Mouse (Mus musculus): ENCODE measurements around the gene Fcna.

The Fcna gene

DNA sequence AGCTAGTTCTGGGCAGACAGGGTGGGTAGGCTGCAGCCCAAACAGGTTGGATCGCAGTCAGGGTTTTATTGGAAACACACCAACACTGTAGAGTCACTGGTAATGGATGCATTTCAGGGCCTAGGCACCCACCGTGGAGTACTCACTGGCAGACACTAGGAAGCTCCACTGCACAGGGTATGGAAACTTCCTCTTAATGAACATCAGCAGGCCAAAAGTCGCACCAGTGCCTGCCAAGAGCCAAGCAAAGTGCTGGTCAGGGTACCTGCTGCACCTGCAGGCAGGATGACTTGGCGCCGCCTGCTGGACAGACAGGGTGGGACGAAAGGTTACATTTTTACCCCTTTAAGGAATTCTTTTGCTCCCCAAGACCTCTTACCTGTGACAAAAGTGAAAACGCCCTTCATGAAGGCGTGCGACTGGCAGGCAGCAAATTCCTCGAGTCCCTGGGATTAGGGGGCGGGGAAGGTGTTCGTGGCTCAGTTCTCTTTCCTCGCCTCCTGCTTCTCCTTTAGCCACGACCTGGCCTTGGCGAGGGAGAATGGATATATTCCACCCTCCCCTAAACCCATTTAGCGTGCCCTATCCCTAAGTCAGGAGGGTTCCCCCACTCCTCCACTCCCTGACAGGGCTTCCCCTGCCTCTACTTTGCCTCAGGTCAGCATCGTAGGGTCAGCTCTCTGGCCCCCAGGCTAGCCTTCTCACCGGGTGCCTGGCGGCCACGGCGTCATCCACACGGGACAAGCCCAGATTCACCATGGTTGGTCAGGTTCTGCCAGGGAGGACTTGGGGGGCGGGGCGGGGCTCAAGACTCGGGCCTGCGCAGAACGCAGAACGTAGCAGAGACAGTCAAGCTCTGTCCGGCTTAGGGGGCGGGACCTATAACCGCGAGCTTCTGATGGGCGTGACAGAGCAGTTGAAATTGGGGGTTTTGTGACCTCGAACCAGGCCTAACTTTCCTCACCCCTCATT lies 6.3 kb downstream of the Fcna start, which contains the start of gene Tmem141:
Gene Tmem141, minus strand, starts transcription at position 777 of the 972 bp plus-strand sequence.
- Histone ChIP-seq H3K4me3 (replicated peaks; ENCODE audit: low read length) (peak within 1 kb of the TSS; percentile 80), H3K9me3 (ENCODE audit: low read length) (no peaks in the 10 kb centered on the region), H3K36me3 (ENCODE audit: insufficient read depth, low read length) (no peaks in the 10 kb centered on the region), H3K4me1 (replicated peaks; ENCODE audit: low read depth, low read length) (peaks cover 28% of the 10 kb centered on the region), H3K27me3 (ENCODE audit: insufficient read depth, low read length) (peaks cover 57% of the 10 kb centered on the region)
- TF ChIP-seq POU5F1 (IDR thresholded peaks at IDR 0.05; ENCODE audit: borderline replicate concordance, low read length) (no peak), CTCF (conservative IDR thresholded peaks at IDR 0.05; ENCODE audit: low read length) (peak; percentile 91), NANOG (IDR thresholded peaks at IDR 0.05; ENCODE audit: borderline replicate concordance, low read length) (no peak)

DNA sequence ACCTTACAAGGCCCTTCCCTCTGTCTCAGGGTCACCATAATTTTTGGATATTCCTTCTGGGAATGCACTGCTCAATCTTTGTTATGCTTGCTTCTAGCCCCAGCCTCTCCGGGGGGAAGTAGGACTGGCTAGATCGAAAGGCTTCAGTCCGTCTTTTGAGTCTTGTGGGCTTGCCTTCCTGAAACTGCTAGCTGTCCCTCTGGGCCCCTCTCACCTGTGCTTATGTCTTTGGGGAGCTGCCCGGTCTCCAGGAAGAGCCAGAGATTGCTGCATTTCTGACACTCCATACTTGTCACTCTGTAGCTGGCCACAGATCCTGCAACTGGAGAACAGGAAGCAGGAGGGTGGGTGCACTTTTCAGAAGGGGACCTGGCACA lies 7.0 kb downstream of the Fcna start:
- TF ChIP-seq CTCF (conservative IDR thresholded peaks at IDR 0.05; ENCODE audit: low read length) (no peak), NANOG (IDR thresholded peaks at IDR 0.05; ENCODE audit: borderline replicate concordance, low read length) (no peak), POU5F1 (IDR thresholded peaks at IDR 0.05; ENCODE audit: borderline replicate concordance, low read length) (no peak)
- H3K4me1 ChIP-seq (replicated peaks; ENCODE audit: low read depth, low read length): peaks cover 28% of the 10 kb centered on the region
- peaks cover 1% of the 10 kb centered on the region; the same call in 1 of the 2 replicates for H3K9me3 ChIP-seq (ENCODE audit: low read length)
- peaks cover 63% of the 10 kb centered on the region for H3K27me3 ChIP-seq (ENCODE audit: insufficient read depth, low read length)
- no peak overlapping the region for H3K4me3 ChIP-seq (replicated peaks; ENCODE audit: low read length)
- no peaks in the 10 kb centered on the region for H3K36me3 ChIP-seq (ENCODE audit: insufficient read depth, low read length)

DNA sequence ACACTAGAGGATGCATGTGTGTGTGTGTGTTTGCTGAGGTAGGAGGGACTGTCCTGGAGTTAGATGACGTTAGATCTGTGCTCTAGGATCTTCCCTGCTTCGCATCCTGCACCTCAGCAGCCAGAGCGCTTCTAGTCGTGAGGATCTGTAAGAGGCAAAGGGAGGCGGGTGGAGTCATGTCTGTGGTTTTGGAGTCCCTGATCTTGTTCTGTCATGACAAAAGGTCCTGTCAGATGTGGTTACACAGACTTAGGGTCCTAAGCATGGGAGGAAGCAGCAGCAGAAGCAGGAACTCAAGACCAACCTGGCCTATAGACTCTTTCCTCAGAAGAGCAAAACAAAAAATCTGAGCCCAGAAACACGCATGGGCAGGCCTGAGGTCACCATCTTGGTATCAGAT lies 7.4 kb downstream of the Fcna start:
- Histone ChIP-seq H3K9me3 (ENCODE audit: low read length) (peaks cover 4% of the 10 kb centered on the region; the same call in 1 of the 2 replicates), H3K27me3 (ENCODE audit: insufficient read depth, low read length) (peaks cover 68% of the 10 kb centered on the region), H3K4me3 (replicated peaks; ENCODE audit: low read length) (no peak overlapping the region), H3K4me1 (replicated peaks; ENCODE audit: low read depth, low read length) (peaks cover 33% of the 10 kb centered on the region), H3K36me3 (ENCODE audit: insufficient read depth, low read length) (no peaks in the 10 kb centered on the region)
- TF ChIP-seq CTCF (conservative IDR thresholded peaks at IDR 0.05; ENCODE audit: low read length) (no peak), NANOG (IDR thresholded peaks at IDR 0.05; ENCODE audit: borderline replicate concordance, low read length) (no peak), POU5F1 (IDR thresholded peaks at IDR 0.05; ENCODE audit: borderline replicate concordance, low read length) (no peak)

DNA sequence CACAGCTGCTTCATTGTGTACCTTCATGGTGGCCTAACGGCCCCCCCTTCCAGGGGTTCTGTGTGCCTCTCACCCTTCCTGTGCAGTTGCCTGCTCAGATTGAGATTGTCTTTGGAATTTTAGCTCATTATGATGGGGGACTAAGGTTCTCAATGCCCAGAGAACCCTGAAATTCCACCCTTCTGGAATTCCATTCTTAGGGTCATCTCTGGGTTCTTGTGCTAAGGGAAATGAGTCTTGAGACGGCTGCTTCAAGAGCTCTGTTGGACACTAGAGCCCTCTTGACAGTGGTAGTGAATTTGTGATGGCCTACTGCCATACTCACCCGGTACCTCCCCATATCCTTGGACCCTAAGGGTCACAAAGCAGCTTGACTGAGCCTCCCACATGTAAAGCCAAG lies 10.3 kb downstream of the Fcna start, which contains the start of gene Ccdc183:
Gene Ccdc183, minus strand, starts transcription at position 101 of the 400 bp plus-strand sequence.
- TF ChIP-seq POU5F1 (IDR thresholded peaks at IDR 0.05; ENCODE audit: borderline replicate concordance, low read length) (no peak), CTCF (conservative IDR thresholded peaks at IDR 0.05; ENCODE audit: low read length) (no peak), NANOG (IDR thresholded peaks at IDR 0.05; ENCODE audit: borderline replicate concordance, low read length) (no peak)
- peak within 1 kb of the TSS; percentile 70 for H3K4me3 ChIP-seq (replicated peaks; ENCODE audit: low read length)
- peaks cover 4% of the 10 kb centered on the region; the same call in 1 of the 2 replicates for H3K9me3 ChIP-seq (ENCODE audit: low read length)
- H3K36me3 ChIP-seq (ENCODE audit: insufficient read depth, low read length): no peaks in the 10 kb centered on the region
- H3K27me3 ChIP-seq (ENCODE audit: insufficient read depth, low read length): peaks cover 82% of the 10 kb centered on the region
- H3K4me1 ChIP-seq (replicated peaks; ENCODE audit: low read depth, low read length): peaks cover 35% of the 10 kb centered on the region

DNA sequence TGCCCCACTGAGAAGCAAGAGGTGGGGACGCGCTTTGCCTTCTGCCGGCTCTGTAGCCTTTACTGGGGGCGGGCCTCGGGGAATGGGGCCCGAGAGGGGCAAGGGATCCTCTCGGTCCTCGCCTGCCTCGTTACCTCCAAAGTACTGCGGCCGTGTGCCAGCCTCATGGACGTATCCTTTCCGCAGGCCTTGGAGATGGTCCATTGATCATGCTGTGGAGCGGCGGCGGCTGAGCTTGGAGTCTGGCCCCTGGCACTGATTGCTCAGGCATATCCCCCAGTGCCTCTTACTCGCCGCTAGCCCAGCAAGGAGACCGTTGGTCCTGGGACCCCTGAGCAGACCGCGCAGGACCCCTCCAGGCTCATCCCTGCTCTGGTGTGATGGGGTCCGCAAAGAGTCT lies 11.4 kb downstream of the Fcna start:
- peaks cover 4% of the 10 kb centered on the region; the same call in 1 of the 2 replicates for H3K9me3 ChIP-seq (ENCODE audit: low read length)
- TF ChIP-seq CTCF (conservative IDR thresholded peaks at IDR 0.05; ENCODE audit: low read length) (no peak), POU5F1 (IDR thresholded peaks at IDR 0.05; ENCODE audit: borderline replicate concordance, low read length) (no peak), NANOG (IDR thresholded peaks at IDR 0.05; ENCODE audit: borderline replicate concordance, low read length) (no peak)
- peak overlapping the region; percentile 70 for H3K4me3 ChIP-seq (replicated peaks; ENCODE audit: low read length)
- peaks cover 89% of the 10 kb centered on the region for H3K27me3 ChIP-seq (ENCODE audit: insufficient read depth, low read length)
- H3K36me3 ChIP-seq (ENCODE audit: insufficient read depth, low read length): no peaks in the 10 kb centered on the region
- H3K4me1 ChIP-seq (replicated peaks; ENCODE audit: low read depth, low read length): peaks cover 29% of the 10 kb centered on the region

DNA sequence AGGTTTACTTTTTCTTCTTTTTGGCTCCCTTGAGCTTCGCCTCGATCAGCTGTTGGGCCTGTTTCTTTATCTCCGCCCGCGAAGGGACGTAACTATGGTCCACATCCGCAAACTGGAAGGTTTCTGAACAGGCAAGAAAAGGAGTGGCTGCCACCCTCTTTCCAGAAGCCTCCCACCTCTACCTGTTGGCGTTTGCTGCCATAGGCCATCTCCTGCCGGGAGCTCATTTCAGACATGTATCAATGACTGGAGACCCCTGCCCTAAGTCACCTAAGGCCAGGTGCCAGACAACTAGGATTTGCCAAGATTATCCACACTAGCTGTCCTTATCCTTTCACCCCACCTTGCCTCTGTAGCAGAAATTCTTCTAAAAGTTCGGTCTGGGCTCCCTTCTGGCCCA lies 19.2 kb downstream of the Fcna start:
- no peak for TF ChIP-seq NANOG (IDR thresholded peaks at IDR 0.05; ENCODE audit: borderline replicate concordance, low read length)
- no peak for TF ChIP-seq POU5F1 (IDR thresholded peaks at IDR 0.05; ENCODE audit: borderline replicate concordance, low read length)
- no peak for TF ChIP-seq CTCF (conservative IDR thresholded peaks at IDR 0.05; ENCODE audit: low read length)
- peaks cover 50% of the 10 kb centered on the region for H3K27me3 ChIP-seq (ENCODE audit: insufficient read depth, low read length)
- peaks cover 15% of the 10 kb centered on the region for H3K4me1 ChIP-seq (replicated peaks; ENCODE audit: low read depth, low read length)
- peak overlapping the region; percentile 96; the same call in 1 of the 2 replicates for H3K4me3 ChIP-seq (replicated peaks; ENCODE audit: low read length)
- H3K9me3 ChIP-seq (ENCODE audit: low read length): no peaks in the 10 kb centered on the region
- H3K36me3 ChIP-seq (ENCODE audit: insufficient read depth, low read length): peaks cover 5% of the 10 kb centered on the region; the same call in 1 of the 2 replicates

DNA sequence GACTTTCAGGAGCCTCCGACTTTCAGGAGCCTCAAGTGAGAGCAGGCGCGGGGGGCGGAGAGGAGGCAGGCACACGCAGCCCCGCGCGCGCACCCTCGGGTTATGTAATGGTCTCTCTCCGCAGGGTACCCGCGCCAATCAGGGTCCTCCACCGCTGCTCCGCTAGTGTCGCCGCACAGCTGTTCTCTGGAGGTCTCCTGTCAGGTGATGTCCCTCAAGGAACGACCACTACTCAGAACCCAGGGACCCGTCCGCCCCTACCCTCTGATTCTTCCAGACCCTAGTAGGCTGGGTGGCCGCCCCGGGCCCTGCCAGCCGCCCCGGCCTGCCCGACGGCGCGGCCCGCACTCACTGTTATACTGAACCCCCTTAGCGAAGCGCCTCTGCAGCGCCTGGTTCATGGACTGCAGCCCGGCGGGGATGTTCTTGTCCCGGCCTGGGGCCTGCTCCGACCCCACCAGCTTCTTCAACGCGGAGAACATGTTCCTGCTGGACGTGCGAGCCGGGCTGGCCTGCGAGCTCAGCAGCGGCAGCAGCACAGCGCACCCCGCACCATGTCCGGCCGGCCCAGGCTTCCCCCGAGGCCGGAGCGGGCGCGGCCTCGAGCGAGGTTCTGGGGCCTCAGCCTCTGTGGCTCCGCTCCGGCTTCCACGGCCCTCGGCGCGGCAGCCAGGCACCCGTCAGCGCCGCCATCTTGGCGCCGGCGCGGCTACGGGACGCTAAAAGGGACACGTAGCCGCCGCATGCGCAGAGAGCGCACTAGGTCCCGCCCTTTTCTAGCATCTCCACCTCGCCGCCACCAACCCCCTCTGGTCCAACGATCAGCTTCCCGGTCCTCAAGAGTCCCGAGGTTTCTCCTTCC lies 19.8 kb downstream of the Fcna start, which contains the start of gene Rabl6:
Gene Rabl6, minus strand, starts transcription at position 761 of the 862 bp plus-strand sequence.
- Histone ChIP-seq H3K4me3 (replicated peaks; ENCODE audit: low read length) (peak within 1 kb of the TSS; percentile 96), H3K9me3 (ENCODE audit: low read length) (no peaks in the 10 kb centered on the region), H3K36me3 (ENCODE audit: insufficient read depth, low read length) (peaks cover 8% of the 10 kb centered on the region), H3K4me1 (replicated peaks; ENCODE audit: low read depth, low read length) (peaks cover 15% of the 10 kb centered on the region), H3K27me3 (ENCODE audit: insufficient read depth, low read length) (peaks cover 43% of the 10 kb centered on the region)
- TF ChIP-seq POU5F1 (IDR thresholded peaks at IDR 0.05; ENCODE audit: borderline replicate concordance, low read length): no peak
- no peak for TF ChIP-seq NANOG (IDR thresholded peaks at IDR 0.05; ENCODE audit: borderline replicate concordance, low read length)
- no peak for TF ChIP-seq CTCF (conservative IDR thresholded peaks at IDR 0.05; ENCODE audit: low read length)
